Mouse (Mus musculus) kidney, embryonic 14.5 days (tissue): ENCODE data around the gene Abcg3. TPM values are rescaled to one million over a fixed set of nuclear protein-coding genes. Genes with fewer than 3 reads are reported as not detected.
"Not testable (repeated sequence)": the region's sequence is repeated elsewhere in the genome, so short reads cannot be mapped to it uniquely, and the experiment has no call there.

Experiments used
- ATAC-seq: fragments of 200-750 bp; cut with Nextera tagmentation; 2 replicates; pipeline ENCODE4 v1.8.0; 2017; ENCODE audit warnings: moderate number of reproducible peaks, mild to moderate bottlenecking, moderate TSS enrichment, moderate library complexity; ENCODE audit not compliant: low FRiP score, low TSS enrichment
- H3K27ac ChIP-seq: fragments of 300-500 bp; sonication (generic); 2 replicates; pipeline ENCODE4 v1.5.1; 2014; ENCODE audit warnings: low read depth, mild to moderate bottlenecking, low read length, moderate library complexity, mixed read lengths
- H3K27me3 ChIP-seq: fragments of 300-500 bp; sonication (generic); 2 replicates; pipeline ENCODE4 v1.6.1; 2014; ENCODE audit warnings: mild to moderate bottlenecking, low read length; ENCODE audit not compliant: control insufficient read depth, insufficient read depth
- H3K36me3 ChIP-seq: fragments of 300-500 bp; sonication (generic); 2 replicates; pipeline ENCODE4 v1.6.1; 2014; ENCODE audit warnings: low read length, mixed read lengths; ENCODE audit not compliant: control insufficient read depth, insufficient read depth
- H3K4me1 ChIP-seq: fragments of 300-500 bp; sonication (generic); 2 replicates; pipeline ENCODE4 v1.6.1; 2014; ENCODE audit warnings: low read length, mixed read lengths; ENCODE audit not compliant: control insufficient read depth, insufficient read depth
- H3K4me2 ChIP-seq: fragments of 300-500 bp; sonication (generic); replicated peaks from 2 replicates; pipeline ENCODE4 v1.6.1; 2014; ENCODE audit warnings: low read depth, mild to moderate bottlenecking, low read length
- H3K4me3 ChIP-seq: fragments of 300-500 bp; sonication (generic); 2 replicates; pipeline ENCODE4 v1.5.1; 2014; ENCODE audit warnings: mild to moderate bottlenecking, low read length
- H3K9ac ChIP-seq: fragments of 300-500 bp; sonication (generic); 2 replicates; pipeline ENCODE4 v1.6.1; 2014; ENCODE audit warnings: low read depth, mild to moderate bottlenecking, low read length, moderate library complexity
- H3K9me3 ChIP-seq: fragments of 300-500 bp; sonication (generic); 2 replicates; pipeline ENCODE4 v1.6.1; 2016; ENCODE audit warnings: low read length; ENCODE audit not compliant: control insufficient read depth
- WGBS: fragments of 180-500 bp; shearing (Covaris S2); extraction: QIAGEN DNeasy Blood & Tissue Kit; methylation state at CpG from one replicate; pipeline ENCODE4 v1.1.7; 2014; 5-methylcytosine and 5-hydroxymethylcytosine counted together
- polyA plus RNA-seq: library from polyadenylated mRNA; unstranded; fragments of >200 nt; fragmentation: Nextera tagmentation; extraction: Ambion mirVana; gene quantifications from 2 replicates; pipeline ENCODE4 v1.2.1, GENCODE M21; 2014

Gene Abcg3
- polyA plus RNA-seq, 1 experiment from 2014 or later, result 0.95 TPM

- 89% methylated on average over 3 of the region's 3 CpGs for WGBS
- H3K36me3 ChIP-seq, result no peaks in the 10 kb centered on the region
- no peak overlapping the region for H3K27ac ChIP-seq
Measured at GRCm38 (mm10) chr5:104955208-104955607, 27.3 kb downstream of the Abcg3 start.

GRCm38 (mm10) chr5:104946951-104947350 lies 35.6 kb downstream of the Abcg3 start:
- WGBS, result 73% methylated on average over 1 of the region's 1 CpGs
- no peaks in the 10 kb centered on the region for H3K27me3 ChIP-seq
- no peak for ATAC-seq
- no peak overlapping the region for H3K27ac ChIP-seq
- H3K36me3 ChIP-seq, result no peaks in the 10 kb centered on the region
- H3K4me3 ChIP-seq, result no peak overlapping the region
- no peaks in the 10 kb centered on the region for H3K9me3 ChIP-seq
- no peak overlapping the region for H3K4me2 ChIP-seq
- H3K4me1 ChIP-seq, result no peaks in the 10 kb centered on the region
- no peak overlapping the region for H3K9ac ChIP-seq

More at GRCm38 (mm10) chr5:104955208-104955607, 27.3 kb downstream of the Abcg3 start:
- H3K4me1 ChIP-seq, result no peaks in the 10 kb centered on the region
- no peak overlapping the region for H3K4me2 ChIP-seq
- no peaks in the 10 kb centered on the region for H3K9me3 ChIP-seq
- no peak overlapping the region for H3K4me3 ChIP-seq
- H3K9ac ChIP-seq, result no peak overlapping the region
- H3K27me3 ChIP-seq, result no peaks in the 10 kb centered on the region
- ATAC-seq, result no peak

- H3K4me1 ChIP-seq, result no peaks in the 10 kb centered on the region
- no peak overlapping the region for H3K4me3 ChIP-seq
- no peak for ATAC-seq
- no peaks in the 10 kb centered on the region for H3K36me3 ChIP-seq
- no peak overlapping the region for H3K27ac ChIP-seq
- H3K4me2 ChIP-seq, result no peak overlapping the region
- no peaks in the 10 kb centered on the region for H3K9me3 ChIP-seq
- WGBS, result 89% methylated on average over 7 of the region's 7 CpGs
- H3K27me3 ChIP-seq, result no peaks in the 10 kb centered on the region
- H3K9ac ChIP-seq, result no peak overlapping the region
Measured at GRCm38 (mm10) chr5:104934148-104934547, 48.4 kb downstream of the Abcg3 start.

GRCm38 (mm10) chr5:104906556-104906955 lies 76.0 kb downstream of the Abcg3 start:
- H3K9me3 ChIP-seq, H3K9ac ChIP-seq, H3K27me3 ChIP-seq, H3K4me2 ChIP-seq, H3K27ac ChIP-seq, H3K4me1 ChIP-seq, H3K36me3 ChIP-seq, ATAC-seq, H3K4me3 ChIP-seq: not testable (repeated sequence)
- WGBS, result 95% methylated on average over 5 of the region's 5 CpGs

Other genes with a start within 250 kb of the Abcg3 start
- 4.6 and 4.9 TPM in 2 replicates for gene Zfp951, start 122.6 kb downstream of the Abcg3 start, polyA plus RNA-seq
- gene Gbp9, start 156.8 kb upstream of the Abcg3 start, polyA plus RNA-seq, result 0.76 and 2.1 TPM in 2 replicates
- 0.31 and 0.39 TPM in 2 replicates for gene Gbp8, start 156.8 kb upstream of the Abcg3 start, polyA plus RNA-seq
- 0.24 and 0.31 TPM in 2 replicates for gene Gbp4, start 156.9 kb upstream of the Abcg3 start, polyA plus RNA-seq